In the genomic region with DNA sequence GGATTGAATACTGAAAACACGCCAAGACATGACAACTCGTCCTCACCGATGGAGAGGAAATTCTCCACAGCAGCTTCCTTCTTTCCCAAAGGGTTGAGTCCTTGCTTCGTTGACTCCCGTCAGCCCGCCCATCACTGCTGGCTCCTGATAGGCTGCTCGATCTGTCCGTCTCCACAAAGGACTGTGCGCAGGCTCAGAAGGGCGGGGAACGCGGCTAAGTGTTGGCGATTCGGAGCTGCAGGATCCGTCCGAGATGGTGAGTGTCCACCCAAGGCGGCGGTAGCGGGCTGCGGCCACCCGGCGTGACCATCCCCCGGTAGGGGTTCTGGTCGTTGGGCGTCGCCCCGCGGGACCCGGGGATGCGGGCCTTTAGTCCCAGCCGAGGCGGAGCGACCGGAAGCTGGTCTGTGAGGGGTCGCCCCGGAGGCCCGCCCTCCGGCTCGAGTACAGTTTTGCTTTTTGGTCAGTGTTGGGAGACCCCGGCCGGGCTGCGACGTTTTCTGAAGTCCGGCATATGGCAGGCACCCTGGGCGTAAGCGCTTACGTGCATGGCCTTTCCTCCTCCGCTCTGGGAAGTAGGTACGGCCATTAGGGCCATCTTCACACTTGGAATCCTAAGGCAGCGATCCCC, we compare ENCODE assay signal across 8 mouse cellular contexts. TPM values are rescaled to one million over a fixed set of nuclear protein-coding genes. Genes with fewer than 3 reads are reported as not detected.
A peak's percentile ranks its signal among the peaks of the same experiment; 100 is the strongest.
DNase-seq lines count a peak whose midpoint lies in the region; ATAC-seq and TF ChIP-seq lines count a peak whose summit lies in the region.

Gene Dynlrb1 (plus strand): TSS at position 172 of the 631 bp plus-strand sequence.

- no peaks in the 10 kb centered on the region for H3K27me3 ChIP-seq in G1E (ENCODE audit: insufficient read depth, low read length)
- H3K27me3 ChIP-seq in forebrain, embryonic 16.5 days (replicated peaks; ENCODE audit: control insufficient read depth, insufficient read depth, low read length): no peaks in the 10 kb centered on the region
- no peaks in the 10 kb centered on the region for H3K27me3 ChIP-seq in lung, embryonic 14.5 days (ENCODE audit: insufficient read depth, low read length)
- no peaks in the 10 kb centered on the region for H3K27me3 ChIP-seq in thymus, adult 2 months (ENCODE audit: control insufficient read depth, insufficient read depth, low read length)

- peak; percentile 95 for ATAC-seq in G1E (ENCODE audit: extremely low read depth, insufficient number of reproducible peaks, low FRiP score, poor library complexity, severe bottlenecking)
- peak; percentile 100 for ATAC-seq in forebrain, embryonic 16.5 days
- peak; percentile 100 for ATAC-seq in lung, embryonic 14.5 days (ENCODE audit: insufficient read depth)

- H3K9me3 ChIP-seq in G1E (replicated peaks): no peaks in the 10 kb centered on the region
- H3K9me3 ChIP-seq in forebrain, embryonic 16.5 days (ENCODE audit: control insufficient read depth, low read length): no peaks in the 10 kb centered on the region
- H3K9me3 ChIP-seq in lung, embryonic 14.5 days (ENCODE audit: low read depth, low read length): no peaks in the 10 kb centered on the region

- peak within 1 kb of the TSS; percentile 84 for H3K4me3 ChIP-seq in G1E (ENCODE audit: low read depth, low read length)
- H3K4me3 ChIP-seq in forebrain, embryonic 16.5 days (replicated peaks; ENCODE audit: low read length): peak within 1 kb of the TSS; percentile 71
- H3K4me3 ChIP-seq in layer of hippocampus, adult 2 months: peak within 1 kb of the TSS; percentile 83
- peak within 1 kb of the TSS; percentile 92 for H3K4me3 ChIP-seq in lung, embryonic 14.5 days (ENCODE audit: low read depth, low read length)
- peak within 1 kb of the TSS; percentile 78 for H3K4me3 ChIP-seq in olfactory bulb, adult 2 months (ENCODE audit: insufficient read depth, low read depth, low read length)
- peak within 1 kb of the TSS; percentile 88 for H3K4me3 ChIP-seq in thymus, adult 2 months (ENCODE audit: control insufficient read depth, insufficient read depth, low read length)

- H3K9ac ChIP-seq in forebrain, embryonic 16.5 days (replicated peaks; ENCODE audit: low read depth, low read length): peak within 1 kb of the TSS; percentile 89
- H3K9ac ChIP-seq in lung, embryonic 14.5 days: peak within 1 kb of the TSS; percentile 93

- WGBS in forebrain, embryonic 16.5 days: under 1% methylated on average over 50 of the region's 50 CpGs
- WGBS in lung, embryonic 14.5 days: 0% methylated on average over 50 of the region's 50 CpGs
- WGBS in olfactory bulb, adult 2 months: under 1% methylated on average over 50 of the region's 50 CpGs
- WGBS in thymus, adult 2 months: under 1% methylated on average over 50 of the region's 50 CpGs

- TF ChIP-seq POLR2A in olfactory bulb, adult 2 months (IDR thresholded peaks at IDR 0.05; ENCODE audit: insufficient read depth, low read depth, low read length): no peak; the same call in 1 of the 2 replicates
- TF ChIP-seq POLR2A in thymus, adult 2 months (IDR thresholded peaks at IDR 0.05; ENCODE audit: control insufficient read depth, extremely low read depth, insufficient read depth, low read length, poor library complexity): peak; percentile 52

- peak within 1 kb of the TSS; percentile 92 for H3K4me2 ChIP-seq in forebrain, embryonic 16.5 days (ENCODE audit: low read length)
- H3K4me2 ChIP-seq in lung, embryonic 14.5 days: peak within 1 kb of the TSS; percentile 90

- intact Hi-C loops in heart, postnatal 36 days (cut with DNase I): loop anchor here (2.0 kb wide), 2 partner anchors 40 to 146 kb away; partner anchors contain the start of gene Map1lc3a

- DNase-seq in G1E (ENCODE audit: low spot score): peak; percentile 89
- DNase-seq in cerebellum, adult 18-20 months: peak; percentile 99 to 100
- peak; percentile 100 for DNase-seq in heart, postnatal 36 days
- peak; percentile 97 to 99 for DNase-seq in layer of hippocampus, adult 2 months (ENCODE audit: low spot score in 2 of 2)
- DNase-seq in lung, embryonic 14.5 days: peak; percentile 100
- peak; percentile 98 for DNase-seq in thymus, adult 2 months

- H3K36me3 ChIP-seq in G1E (replicated peaks): peaks cover 15% of the 10 kb centered on the region
- H3K36me3 ChIP-seq in forebrain, embryonic 16.5 days (ENCODE audit: control insufficient read depth, insufficient read depth): no peaks in the 10 kb centered on the region
- 0 out of 2 replicates have a peak, but pooled peaks cover 4% of the 10 kb centered on the region for H3K36me3 ChIP-seq in lung, embryonic 14.5 days (ENCODE audit: insufficient read depth)
- no peaks in the 10 kb centered on the region for H3K36me3 ChIP-seq in thymus, adult 2 months (ENCODE audit: control insufficient read depth, insufficient read depth, low read length)

- peaks cover 22% of the 10 kb centered on the region for H3K4me1 ChIP-seq in G1E (ENCODE audit: insufficient read depth, low read depth, low read length)
- peaks cover 24% of the 10 kb centered on the region for H3K4me1 ChIP-seq in forebrain, embryonic 16.5 days (replicated peaks; ENCODE audit: control insufficient read depth, insufficient read depth, low read length)
- no peaks in the 10 kb centered on the region for H3K4me1 ChIP-seq in lung, embryonic 14.5 days (ENCODE audit: insufficient read depth)
- peaks cover 11% of the 10 kb centered on the region for H3K4me1 ChIP-seq in olfactory bulb, adult 2 months (ENCODE audit: control insufficient read depth, insufficient read depth, low read length)
- H3K4me1 ChIP-seq in thymus, adult 2 months (replicated peaks; ENCODE audit: control insufficient read depth, insufficient read depth, low read length): peaks cover 13% of the 10 kb centered on the region

- TF ChIP-seq CTCF in G1E (IDR thresholded peaks at IDR 0.05; ENCODE audit: low read depth, low read length): no peak
- no peak; the same call in 1 of the 2 replicates for TF ChIP-seq CTCF in layer of hippocampus, adult 2 months (conservative IDR thresholded peaks at IDR 0.05)
- peak; percentile 16; the same call in 1 of the 2 replicates for TF ChIP-seq CTCF in lung, embryonic 14.5 days (IDR thresholded peaks at IDR 0.05; ENCODE audit: low read depth)
- TF ChIP-seq CTCF in olfactory bulb, adult 2 months (IDR thresholded peaks at IDR 0.05; ENCODE audit: insufficient read depth, low read depth, low read length): no peak
- TF ChIP-seq CTCF in thymus, adult 2 months (IDR thresholded peaks at IDR 0.05; ENCODE audit: borderline replicate concordance, control insufficient read depth, extremely low read depth, insufficient read depth, low read length, poor library complexity): 0 out of 2 replicates have a peak, but pooled peaks have one; percentile 8

- peak within 1 kb of the TSS; percentile 94 for H3K27ac ChIP-seq in forebrain, embryonic 16.5 days (ENCODE audit: low read length)
- peak within 1 kb of the TSS; percentile 91 for H3K27ac ChIP-seq in layer of hippocampus, adult 2 months
- peak within 1 kb of the TSS; percentile 91 for H3K27ac ChIP-seq in lung, embryonic 14.5 days (ENCODE audit: low read depth)
- H3K27ac ChIP-seq in olfactory bulb, adult 2 months (ENCODE audit: insufficient read depth, low read depth, low read length): peak within 1 kb of the TSS; percentile 80
- H3K27ac ChIP-seq in thymus, adult 2 months (ENCODE audit: control insufficient read depth, insufficient read depth, low read length): peak within 1 kb of the TSS; percentile 38; the same call in 1 of the 2 replicates

RNA-seq across cellular contexts. Expression of gene Dynlrb1, which starts in this region (rescaled TPM):
- total RNA-seq in G1E (2014; fragmentation: Nextera tagmentation): 291 and 350 TPM in 2 replicates
- total RNA-seq in G1E (2017): 176 and 200 TPM in 2 replicates
- polyA plus RNA-seq in G1E (2012): 55.5 and 117 TPM in 2 replicates
- 621 and 677 TPM in 2 replicates for polyA plus RNA-seq in forebrain, embryonic 16.5 days (2015; fragmentation: Nextera tagmentation; extraction: Ambion mirVana)
- 100 to 1,000 TPM; 165 to 186 TPM for total RNA-seq in heart, postnatal 36 days (2021)
- total RNA-seq in layer of hippocampus, adult 2 months (2021): 100 to 1,000 TPM; 283 to 297 TPM
- polyA plus RNA-seq in lung, embryonic 14.5 days (2014; fragmentation: Nextera tagmentation; extraction: Ambion mirVana): 397 and 400 TPM in 2 replicates
- polyA plus RNA-seq in olfactory bulb, adult 2 months (2012; ENCODE audit: insufficient read depth, insufficient read length, low replicate concordance, missing spikeins): not detected in 2 replicates
- 277 and 303 TPM in 2 replicates for polyA plus RNA-seq in thymus, adult 2 months (2012; rRNA removed)

Comparison
In these comparisons a context has a peak if more than half of its experiments do, and no peak if none do; other contexts are left out.
1. Peak in every context shown above with its lines: DNase-seq, ATAC-seq, H3K4me3 ChIP-seq and H3K27ac ChIP-seq.
2. CTCF ChIP-seq: peak in lung, embryonic 14.5 days (single experiment) and thymus, adult 2 months (single experiment); none in G1E (single experiment), layer of hippocampus, adult 2 months (single experiment) and olfactory bulb, adult 2 months (single experiment).
3. H3K27ac ChIP-seq: peak in every context shown above with its lines; median percentile 94 in forebrain, embryonic 16.5 days; 91 in layer of hippocampus, adult 2 months; 91 in lung, embryonic 14.5 days; 80 in olfactory bulb, adult 2 months; 38 in thymus, adult 2 months.